Mouse (Mus musculus): ENCODE measurements around the gene Scoc.
A peak's percentile ranks its signal among the peaks of the same experiment; 100 is the strongest.

DNA sequence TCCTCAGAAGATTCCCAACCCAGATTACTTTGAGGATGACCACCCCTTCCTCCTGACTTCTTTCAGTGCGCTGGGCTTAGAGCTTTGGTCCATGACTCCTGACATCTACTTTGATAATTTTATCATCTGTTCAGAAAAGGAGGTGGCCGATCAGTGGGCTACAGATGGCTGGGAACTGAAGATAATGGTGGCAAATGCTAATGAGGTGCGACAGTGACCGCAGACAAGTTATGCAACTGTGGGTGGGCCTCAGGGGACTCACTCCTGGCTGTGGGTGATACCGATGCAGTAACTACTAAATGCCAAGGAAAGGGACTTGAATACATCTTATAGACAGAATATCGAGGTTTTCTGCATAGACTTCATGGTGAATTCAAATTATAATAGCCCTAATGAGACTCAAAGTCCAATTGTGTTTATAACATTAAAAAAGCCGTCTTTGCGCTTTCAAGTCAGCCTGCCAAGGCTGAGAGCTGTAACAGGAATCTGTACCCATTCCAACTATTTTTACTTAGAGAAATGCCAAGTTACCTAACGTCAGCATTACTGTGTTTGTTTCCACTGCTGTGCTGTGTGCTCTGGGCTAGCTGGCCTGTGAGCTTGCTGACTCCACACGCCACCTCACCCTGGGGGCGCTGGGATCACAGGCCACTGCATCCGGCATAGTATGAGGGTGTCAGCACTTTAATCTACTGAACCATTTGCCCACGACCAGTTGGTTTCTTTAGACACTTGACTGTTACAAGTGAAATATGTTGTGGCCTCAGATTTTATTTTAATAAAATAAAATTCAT lies 35.0 kb downstream of the Scoc start:
- no peak for TF ChIP-seq GATA1 (IDR thresholded peaks at IDR 0.05; ENCODE audit: borderline replicate concordance, low read length)
- TF ChIP-seq CTCF (IDR thresholded peaks at IDR 0.05; ENCODE audit: low read depth, low read length) = no peak
- TF ChIP-seq TAL1 (conservative IDR thresholded peaks at IDR 0.05; ENCODE audit: low read depth, low read length) = peak; percentile 83
- no peak for TF ChIP-seq GATA2 (IDR thresholded peaks at IDR 0.05; ENCODE audit: borderline replicate concordance, low read depth, low read length)
- no peak for TF ChIP-seq POLR2AphosphoS5 (IDR thresholded peaks at IDR 0.05; ENCODE audit: insufficient replicate concordance, low read depth, low read length)

Data from G1E (cell line).